Mouse (Mus musculus): Measurements from ENCODE around the gene Arhgef28. TPM values are rescaled to one million over a fixed set of nuclear protein-coding genes. Genes with fewer than 3 reads are reported as not detected.

Arhgef28 gene
- polyA plus RNA-seq, 1 experiment from 2014 or later, result 0.74 TPM

GRCm38 (mm10) chr13:98107621-98108020 is 98.6 kb downstream of the Arhgef28 start:
- no peaks in the 10 kb centered on the region for H3K9me3 ChIP-seq (ENCODE audit: low read length)
- TF ChIP-seq CTCF (IDR thresholded peaks at IDR 0.05; ENCODE audit: low read depth) (no peak), EP300 (IDR thresholded peaks at IDR 0.05; ENCODE audit: low read depth) (no peak)
- no peaks in the 10 kb centered on the region for H3K27me3 ChIP-seq (ENCODE audit: insufficient read depth, low read length)
- ATAC-seq, result no peak
- WGBS (ENCODE audit: insufficient replicate concordance), result 63% methylated on average over 2 of the region's 2 CpGs
- H3K4me1 ChIP-seq (ENCODE audit: insufficient read depth), result no peaks in the 10 kb centered on the region
- no peak overlapping the region for H3K9ac ChIP-seq (replicated peaks)
- H3K4me2 ChIP-seq (ENCODE audit: low read depth, low read length), result no peak overlapping the region
- no peak for DNase-seq
- H3K4me3 ChIP-seq (ENCODE audit: low read depth, low read length), result no peak overlapping the region
- H3K27ac ChIP-seq (ENCODE audit: low read depth), result no peak overlapping the region
- no peaks in the 10 kb centered on the region for H3K36me3 ChIP-seq (replicated peaks; ENCODE audit: insufficient read depth, low read length)

- Histone ChIP-seq H3K27ac (ENCODE audit: low read depth) (no peak overlapping the region), H3K36me3 (replicated peaks; ENCODE audit: insufficient read depth, low read length) (no peaks in the 10 kb centered on the region), H3K4me2 (ENCODE audit: low read depth, low read length) (no peak overlapping the region), H3K9ac (replicated peaks) (no peak overlapping the region), H3K9me3 (ENCODE audit: low read length) (no peaks in the 10 kb centered on the region), H3K4me3 (ENCODE audit: low read depth, low read length) (no peak overlapping the region), H3K27me3 (ENCODE audit: insufficient read depth, low read length) (no peaks in the 10 kb centered on the region), H3K4me1 (ENCODE audit: insufficient read depth) (no peaks in the 10 kb centered on the region)
- no peak for DNase-seq
- TF ChIP-seq CTCF (IDR thresholded peaks at IDR 0.05; ENCODE audit: low read depth) (no peak), EP300 (IDR thresholded peaks at IDR 0.05; ENCODE audit: low read depth) (no peak)
- no peak for ATAC-seq
- WGBS (ENCODE audit: insufficient replicate concordance), result 74% methylated on average over 4 of the region's 4 CpGs
Measured at GRCm38 (mm10) chr13:98095966-98096365, 110.3 kb downstream of the Arhgef28 start.

- Histone ChIP-seq H3K27me3 (ENCODE audit: insufficient read depth, low read length) (no peaks in the 10 kb centered on the region), H3K4me2 (ENCODE audit: low read depth, low read length) (no peak overlapping the region), H3K4me1 (ENCODE audit: insufficient read depth) (no peaks in the 10 kb centered on the region), H3K9me3 (ENCODE audit: low read length) (no peaks in the 10 kb centered on the region), H3K36me3 (replicated peaks; ENCODE audit: insufficient read depth, low read length) (no peaks in the 10 kb centered on the region), H3K27ac (ENCODE audit: low read depth) (no peak overlapping the region), H3K4me3 (ENCODE audit: low read depth, low read length) (no peak overlapping the region), H3K9ac (replicated peaks) (no peak overlapping the region)
- DNase-seq, result no peak
- WGBS (ENCODE audit: insufficient replicate concordance), result 74% methylated on average over 3 of the region's 3 CpGs
- no peak for ATAC-seq
- TF ChIP-seq EP300 (IDR thresholded peaks at IDR 0.05; ENCODE audit: low read depth) (no peak), CTCF (IDR thresholded peaks at IDR 0.05; ENCODE audit: low read depth) (no peak)
Measured at GRCm38 (mm10) chr13:98094332-98094731, 111.9 kb downstream of the Arhgef28 start.

- DNase-seq (no peak), ATAC-seq (no peak)
- no peak for TF ChIP-seq CTCF (IDR thresholded peaks at IDR 0.05; ENCODE audit: low read depth)
- no peak for TF ChIP-seq EP300 (IDR thresholded peaks at IDR 0.05; ENCODE audit: low read depth)
- Histone ChIP-seq H3K4me1 (ENCODE audit: insufficient read depth) (no peaks in the 10 kb centered on the region), H3K9me3 (ENCODE audit: low read length) (no peaks in the 10 kb centered on the region), H3K27ac (ENCODE audit: low read depth) (peak overlapping the region; percentile 76; the same call in 1 of the 2 replicates), H3K9ac (replicated peaks) (no peak overlapping the region), H3K4me2 (ENCODE audit: low read depth, low read length) (no peak overlapping the region), H3K27me3 (ENCODE audit: insufficient read depth, low read length) (no peaks in the 10 kb centered on the region), H3K36me3 (replicated peaks; ENCODE audit: insufficient read depth, low read length) (no peaks in the 10 kb centered on the region), H3K4me3 (ENCODE audit: low read depth, low read length) (no peak overlapping the region)
- 69% methylated on average over 9 of the region's 9 CpGs for WGBS (ENCODE audit: insufficient replicate concordance)
Measured at GRCm38 (mm10) chr13:98093483-98093882, 112.8 kb downstream of the Arhgef28 start.

GRCm38 (mm10) chr13:98092354-98093002 is 113.8 kb downstream of the Arhgef28 start:
- TF ChIP-seq CTCF (IDR thresholded peaks at IDR 0.05; ENCODE audit: low read depth) (no peak), EP300 (IDR thresholded peaks at IDR 0.05; ENCODE audit: low read depth) (peak; percentile 19; the same call in 1 of the 2 replicates)
- Histone ChIP-seq H3K4me3 (ENCODE audit: low read depth, low read length) (no peak overlapping the region), H3K4me2 (ENCODE audit: low read depth, low read length) (peak overlapping the region; percentile 40; the same call in 1 of the 2 replicates), H3K27ac (ENCODE audit: low read depth) (peak overlapping the region; percentile 76), H3K9ac (replicated peaks) (no peak overlapping the region), H3K4me1 (ENCODE audit: insufficient read depth) (no peaks in the 10 kb centered on the region), H3K36me3 (replicated peaks; ENCODE audit: insufficient read depth, low read length) (no peaks in the 10 kb centered on the region), H3K9me3 (ENCODE audit: low read length) (no peaks in the 10 kb centered on the region), H3K27me3 (ENCODE audit: insufficient read depth, low read length) (no peaks in the 10 kb centered on the region)
- WGBS (ENCODE audit: insufficient replicate concordance), result 55% methylated on average over 12 of the region's 12 CpGs
- DNase-seq (peak; percentile 27), ATAC-seq (peak; percentile 93)

GRCm38 (mm10) chr13:98079640-98080039 is 126.6 kb downstream of the Arhgef28 start:
- no peak for DNase-seq
- Histone ChIP-seq H3K9me3 (ENCODE audit: low read length) (no peaks in the 10 kb centered on the region), H3K27ac (ENCODE audit: low read depth) (no peak overlapping the region), H3K36me3 (replicated peaks; ENCODE audit: insufficient read depth, low read length) (no peaks in the 10 kb centered on the region), H3K4me1 (ENCODE audit: insufficient read depth) (no peaks in the 10 kb centered on the region), H3K4me2 (ENCODE audit: low read depth, low read length) (no peak overlapping the region), H3K27me3 (ENCODE audit: insufficient read depth, low read length) (no peaks in the 10 kb centered on the region), H3K9ac (replicated peaks) (no peak overlapping the region), H3K4me3 (ENCODE audit: low read depth, low read length) (no peak overlapping the region)
- ATAC-seq, result no peak
- TF ChIP-seq CTCF (IDR thresholded peaks at IDR 0.05; ENCODE audit: low read depth), result no peak
- no peak for TF ChIP-seq EP300 (IDR thresholded peaks at IDR 0.05; ENCODE audit: low read depth)
- 79% methylated on average over 4 of the region's 4 CpGs for WGBS (ENCODE audit: insufficient replicate concordance)
